Mouse (Mus musculus) heart, postnatal 0 days (tissue): Measurements from ENCODE around the gene Jak1.

Experiments
- CTCF ChIP-seq: IDR thresholded peaks from 2 replicates; pipeline ENCODE4 v1.5.1; 2016; ENCODE audit warnings: antibody characterized with exemption, control low read depth, low read depth
- EP300 ChIP-seq: IDR thresholded peaks from 2 replicates; pipeline ENCODE4 v1.6.1; 2016; ENCODE audit warnings: antibody characterized with exemption, low read depth

GRCm38 (mm10) chr4:101247355-101247754 is 17.7 kb downstream of the Jak1 start:
- TF ChIP-seq CTCF (no peak), EP300 (no peak)
